Mouse (Mus musculus) heart, adult 2 months (tissue): ENCODE data around the gene Rarg.
A peak's percentile ranks its signal among the peaks of the same experiment; 100 is the strongest.

ENCODE experiments used
- CTCF ChIP-seq: fragments of 200-600 bp; IDR thresholded peaks from 2 replicates; pipeline ENCODE4 v1.8.1; 2022; ENCODE audit warnings: antibody characterized with exemption, mild to moderate bottlenecking, moderate library complexity
- POLR2A ChIP-seq: fragments of 200-500 bp; IDR thresholded peaks from 2 replicates; pipeline ENCODE4 v1.6.1; 2011; ENCODE audit warnings: mild to moderate bottlenecking, low read depth, low read length, control low read depth; ENCODE audit not compliant: insufficient read depth

DNA sequence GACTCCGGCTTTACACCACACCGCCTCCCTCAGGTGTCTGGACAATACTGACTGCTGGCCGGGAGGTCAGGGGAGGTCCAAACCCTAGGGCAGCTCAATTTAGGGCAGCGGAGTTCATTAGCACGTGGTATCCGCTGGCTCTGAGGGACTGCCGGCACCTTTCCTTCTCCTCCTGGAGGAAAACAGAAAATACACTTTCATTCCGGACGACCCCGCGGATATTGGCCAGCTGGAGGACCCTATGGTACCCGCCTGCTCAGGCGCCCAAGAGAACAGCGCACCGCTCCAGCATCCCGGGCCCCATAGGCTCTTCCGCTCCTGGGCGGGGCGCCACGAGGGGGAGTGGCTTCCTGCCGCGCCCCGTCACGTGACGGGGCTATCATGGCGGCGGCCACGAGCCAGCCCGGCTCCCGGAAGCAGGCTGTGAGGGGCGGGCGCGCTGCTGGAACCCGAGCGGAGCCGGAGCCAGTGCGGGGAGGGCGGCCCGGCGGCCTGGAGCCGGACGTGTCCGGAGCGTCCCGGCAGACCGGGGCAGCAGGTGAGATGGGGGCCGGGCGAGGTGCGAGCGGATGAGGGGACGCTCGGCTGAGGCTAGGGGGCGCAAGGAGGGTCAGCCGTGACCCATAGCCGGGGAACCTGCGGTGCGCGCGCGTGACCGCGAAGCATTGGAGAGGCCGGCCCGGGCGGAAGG is 21.9 kb upstream of the Rarg start, which contains the start of gene Mfsd5:
- peak; percentile 66 for TF ChIP-seq CTCF
- TF ChIP-seq POLR2A: peak; percentile 93
